Mouse (Mus musculus) brown adipose tissue, adult 24 weeks (tissue): ENCODE results near the gene Dusp3. TPM values are rescaled to one million over a fixed set of nuclear protein-coding genes. Genes with fewer than 3 reads are reported as not detected.

Source experiments
- H3K27ac ChIP-seq: fragments of 200-500 bp; replicated peaks from 2 replicates; pipeline ENCODE4 v1.5.1; 2012; ENCODE audit warnings: low read depth, mild to moderate bottlenecking, low read length
- H3K4me1 ChIP-seq: fragments of 200-500 bp; 2 replicates; pipeline ENCODE4 v1.6.1; 2012; ENCODE audit warnings: low read length, mixed read lengths; ENCODE audit not compliant: control insufficient read depth, insufficient read depth, insufficient read length
- H3K4me3 ChIP-seq: fragments of 200-500 bp; 2 replicates; pipeline ENCODE4 v1.5.1; 2012; ENCODE audit warnings: low read depth, mild to moderate bottlenecking, low read length, moderate library complexity; ENCODE audit not compliant: insufficient read depth
- polyA plus RNA-seq: library from polyadenylated mRNA; stranded (reverse); fragments of >200 nt; gene quantifications from 2 replicates; pipeline ENCODE4 v1.2.4, GENCODE M21; 2012; ENCODE audit not compliant: missing spikeins, insufficient read depth, insufficient read length

Dusp3 gene
- polyA plus RNA-seq, 1 experiment, result 66.5 TPM

DNA sequence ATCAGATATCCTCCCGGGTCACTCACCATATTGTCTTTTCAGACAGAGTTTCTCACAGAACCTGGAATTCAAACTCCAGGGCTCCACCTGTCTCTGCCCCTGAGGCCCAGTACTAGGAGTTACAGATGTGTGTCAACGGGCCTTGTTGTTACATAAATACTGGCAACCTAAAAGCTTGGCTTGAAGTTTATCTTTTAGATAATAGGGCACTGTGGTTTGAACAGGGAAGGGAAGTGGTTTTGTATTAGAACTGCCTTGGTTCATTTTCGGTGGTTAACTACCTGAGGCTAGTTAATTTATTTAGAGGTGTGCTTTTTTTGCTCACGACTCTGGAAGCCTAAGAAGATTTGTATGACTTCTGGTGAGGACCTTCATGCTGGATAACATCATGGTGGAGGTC lies 33.4 kb downstream of the Dusp3 start:
- Histone ChIP-seq H3K27ac (no peak overlapping the region), H3K4me1 (peaks cover 6% of the 10 kb centered on the region; the same call in 1 of the 2 replicates), H3K4me3 (no peak overlapping the region)

DNA sequence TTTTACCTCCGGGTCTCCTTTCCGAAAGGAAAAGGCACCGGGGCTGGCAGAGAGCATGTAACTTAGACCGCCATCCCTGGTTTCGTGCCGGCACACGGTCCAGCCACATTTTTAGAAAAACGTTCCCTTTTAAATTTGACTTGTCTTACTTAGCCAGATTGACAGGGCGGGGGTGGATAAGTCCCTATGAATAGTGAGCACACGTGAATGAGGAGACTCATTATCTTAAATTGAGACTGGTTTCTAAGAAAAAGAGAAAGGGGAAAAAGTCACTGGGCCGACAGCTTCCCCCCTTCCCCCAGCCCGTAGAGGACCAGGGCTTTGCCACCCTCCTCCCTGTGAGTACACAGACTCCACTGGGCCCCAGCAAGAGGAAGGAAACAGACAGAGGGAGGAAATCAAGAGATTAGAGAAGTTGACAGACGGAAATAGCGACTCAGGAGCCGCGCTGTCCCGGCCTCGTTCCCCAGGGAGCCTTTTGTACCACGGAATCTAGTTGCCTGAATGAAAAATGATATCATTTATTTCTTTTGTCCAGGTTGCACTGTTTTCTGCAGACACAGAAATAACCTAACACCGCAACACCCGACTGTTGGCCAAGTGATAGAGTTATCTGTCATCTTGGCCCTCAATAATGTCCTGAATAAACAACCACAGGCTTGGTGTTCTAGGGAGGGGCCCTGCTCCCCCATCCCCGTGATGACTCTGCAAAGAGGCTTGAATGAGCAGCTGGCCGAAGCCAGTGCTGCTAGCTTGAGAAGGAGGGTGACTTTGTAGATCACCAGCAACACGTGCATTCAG lies 34.1 kb downstream of the Dusp3 start:
- no peak overlapping the region for H3K27ac ChIP-seq
- no peak overlapping the region for H3K4me3 ChIP-seq
- peaks cover 6% of the 10 kb centered on the region; the same call in 1 of the 2 replicates for H3K4me1 ChIP-seq

DNA sequence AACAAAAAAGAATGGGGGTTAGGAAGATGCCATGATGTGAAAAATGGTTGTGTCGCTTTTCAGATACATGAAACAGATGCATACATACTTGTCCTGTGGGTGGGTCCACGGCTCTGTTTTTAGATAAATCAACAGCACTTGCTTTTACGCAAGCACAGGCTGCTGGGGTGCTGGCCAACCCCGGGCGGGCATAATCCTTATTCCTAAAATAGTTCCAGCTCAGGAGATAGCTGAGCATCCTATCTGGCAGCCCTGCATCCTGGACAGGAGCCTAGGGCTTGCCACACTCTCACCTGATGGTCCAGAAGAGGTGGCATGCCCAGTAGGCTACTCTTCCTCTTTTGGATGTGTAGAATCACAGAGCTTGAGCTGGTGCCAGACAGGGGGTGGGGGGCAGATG lies 36.8 kb downstream of the Dusp3 start:
- no peak overlapping the region for H3K4me3 ChIP-seq
- H3K4me1 ChIP-seq, result peaks cover 6% of the 10 kb centered on the region; the same call in 1 of the 2 replicates
- no peak overlapping the region for H3K27ac ChIP-seq

DNA sequence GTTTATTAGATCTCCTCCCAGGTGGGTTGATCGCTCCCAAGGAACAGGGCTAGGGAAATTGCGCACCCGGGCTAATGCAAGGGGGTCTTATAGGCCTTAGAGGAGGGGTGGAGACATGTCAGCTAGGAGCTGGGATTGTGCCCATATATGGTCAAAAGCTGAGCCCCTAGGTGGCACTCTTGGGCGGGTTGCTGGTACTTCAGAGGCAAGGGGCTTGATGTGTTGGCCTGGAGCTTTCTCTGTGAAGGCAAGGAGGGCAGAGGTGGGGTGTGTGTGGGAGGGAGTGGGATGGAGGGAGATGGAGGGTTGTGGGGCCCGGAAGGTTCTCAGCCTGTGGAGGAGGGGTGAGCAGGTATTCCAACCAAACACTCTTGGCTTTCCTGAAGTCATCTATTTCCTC lies 40.3 kb downstream of the Dusp3 start:
- no peak overlapping the region for H3K4me3 ChIP-seq
- no peak overlapping the region for H3K27ac ChIP-seq
- no peaks in the 10 kb centered on the region for H3K4me1 ChIP-seq

DNA sequence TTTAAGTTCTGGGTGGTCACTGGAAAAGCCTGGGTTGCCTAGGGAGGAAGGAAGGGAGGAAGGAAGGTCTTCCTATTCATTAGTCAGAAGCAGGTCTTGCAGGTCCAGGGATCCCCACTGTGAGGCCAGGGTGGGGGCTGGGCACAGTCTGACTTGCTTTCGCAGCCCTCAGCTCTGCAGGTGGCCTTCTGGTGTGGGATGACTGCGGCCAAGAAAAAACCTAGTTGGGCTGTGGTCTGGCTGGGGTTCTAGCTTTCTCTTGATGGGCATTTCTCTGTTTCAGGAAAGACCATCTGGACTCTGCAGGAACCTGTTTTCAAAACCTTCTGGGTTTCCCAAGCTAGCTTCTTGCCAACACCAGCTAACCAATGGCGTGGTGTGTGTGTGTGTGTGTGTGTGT lies 43.8 kb downstream of the Dusp3 start:
- Histone ChIP-seq H3K4me1 (no peaks in the 10 kb centered on the region), H3K27ac (no peak overlapping the region), H3K4me3 (no peak overlapping the region)

DNA sequence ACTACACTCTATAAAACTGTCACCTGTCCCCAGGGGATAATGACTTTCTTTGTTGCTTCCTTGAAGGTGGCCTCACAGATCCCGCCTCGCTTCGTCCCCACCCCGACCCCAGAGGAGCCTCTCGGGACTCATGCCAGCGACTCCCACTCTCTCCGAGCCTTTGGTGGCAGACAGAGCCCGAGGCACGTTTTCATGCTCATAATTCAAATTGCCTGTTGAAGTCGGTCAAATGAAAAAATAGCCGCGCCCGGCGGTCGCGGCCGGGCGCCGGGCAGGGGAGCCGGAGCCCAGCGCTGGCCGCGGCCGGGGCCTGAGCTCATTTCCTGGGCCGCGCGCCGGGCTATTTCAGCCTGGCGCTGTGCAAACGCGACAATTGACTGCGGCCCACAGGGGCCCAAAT lies 49.7 kb downstream of the Dusp3 start:
- Histone ChIP-seq H3K27ac (no peak overlapping the region), H3K4me1 (peaks cover 2% of the 10 kb centered on the region; the same call in 1 of the 2 replicates), H3K4me3 (peak overlapping the region; percentile 51)

DNA sequence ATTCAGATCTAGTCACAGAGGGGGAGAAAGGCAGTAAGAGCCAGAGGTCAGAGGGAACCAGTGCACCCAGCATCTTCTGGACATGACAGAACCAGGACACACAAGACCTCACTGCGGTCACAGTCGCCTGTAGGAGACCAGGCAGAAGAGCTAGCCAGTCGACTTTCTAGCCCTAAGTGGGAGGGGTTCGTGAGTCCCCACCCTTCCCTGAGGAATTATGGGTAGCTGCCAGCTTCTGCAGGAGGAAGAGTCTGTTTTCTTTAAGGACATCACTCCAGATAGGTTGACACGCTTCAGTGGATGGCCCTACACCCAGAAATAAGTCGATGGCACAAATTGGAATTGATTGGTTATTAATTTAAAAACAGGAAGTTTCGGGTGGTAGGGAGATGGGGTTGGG lies 50.4 kb downstream of the Dusp3 start:
- Histone ChIP-seq H3K4me1 (peaks cover 2% of the 10 kb centered on the region; the same call in 1 of the 2 replicates), H3K4me3 (no peak overlapping the region), H3K27ac (no peak overlapping the region)

DNA sequence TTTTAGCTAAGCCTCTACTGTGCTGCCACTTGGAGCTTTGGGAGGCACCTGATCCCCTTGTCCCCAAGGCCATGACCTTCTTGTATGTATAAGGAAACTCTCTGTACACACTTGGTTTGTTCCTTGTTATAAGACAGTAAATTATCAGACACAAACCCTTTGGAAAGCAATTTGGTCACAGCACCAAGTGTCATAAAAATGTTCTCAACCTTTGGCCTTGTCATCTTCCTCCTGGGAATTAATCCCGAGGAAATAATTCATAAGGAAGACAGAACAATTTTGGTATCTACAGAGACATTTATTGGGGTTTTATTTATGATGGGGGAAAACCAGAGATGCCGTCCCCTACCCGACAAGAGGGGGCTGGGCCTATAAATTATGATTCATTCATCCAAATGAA lies 51.1 kb downstream of the Dusp3 start:
- Histone ChIP-seq H3K4me3 (no peak overlapping the region), H3K4me1 (peaks cover 2% of the 10 kb centered on the region; the same call in 1 of the 2 replicates), H3K27ac (no peak overlapping the region)

DNA sequence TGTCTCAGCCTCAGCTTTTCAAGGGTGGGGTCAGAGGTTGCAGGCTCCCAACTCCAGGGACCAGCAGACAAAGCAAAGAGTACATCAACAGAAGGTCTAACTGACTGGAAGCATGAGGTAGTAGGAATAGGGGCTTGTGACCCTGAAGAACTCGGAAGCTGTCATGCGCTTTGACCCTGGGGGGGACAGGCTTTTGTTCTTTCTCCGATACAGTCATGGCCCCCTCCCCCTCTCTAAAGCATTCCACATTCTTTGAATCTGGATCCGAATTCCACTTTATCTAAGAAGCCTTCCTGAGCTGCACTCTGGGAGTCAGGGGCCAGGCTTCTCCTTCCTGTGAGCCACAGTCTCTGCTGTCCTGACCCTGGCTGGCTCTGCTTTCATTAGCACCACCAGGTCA lies 54.8 kb downstream of the Dusp3 start:
- Histone ChIP-seq H3K4me3 (no peak overlapping the region), H3K4me1 (peaks cover 4% of the 10 kb centered on the region; the same call in 1 of the 2 replicates), H3K27ac (no peak overlapping the region)

DNA sequence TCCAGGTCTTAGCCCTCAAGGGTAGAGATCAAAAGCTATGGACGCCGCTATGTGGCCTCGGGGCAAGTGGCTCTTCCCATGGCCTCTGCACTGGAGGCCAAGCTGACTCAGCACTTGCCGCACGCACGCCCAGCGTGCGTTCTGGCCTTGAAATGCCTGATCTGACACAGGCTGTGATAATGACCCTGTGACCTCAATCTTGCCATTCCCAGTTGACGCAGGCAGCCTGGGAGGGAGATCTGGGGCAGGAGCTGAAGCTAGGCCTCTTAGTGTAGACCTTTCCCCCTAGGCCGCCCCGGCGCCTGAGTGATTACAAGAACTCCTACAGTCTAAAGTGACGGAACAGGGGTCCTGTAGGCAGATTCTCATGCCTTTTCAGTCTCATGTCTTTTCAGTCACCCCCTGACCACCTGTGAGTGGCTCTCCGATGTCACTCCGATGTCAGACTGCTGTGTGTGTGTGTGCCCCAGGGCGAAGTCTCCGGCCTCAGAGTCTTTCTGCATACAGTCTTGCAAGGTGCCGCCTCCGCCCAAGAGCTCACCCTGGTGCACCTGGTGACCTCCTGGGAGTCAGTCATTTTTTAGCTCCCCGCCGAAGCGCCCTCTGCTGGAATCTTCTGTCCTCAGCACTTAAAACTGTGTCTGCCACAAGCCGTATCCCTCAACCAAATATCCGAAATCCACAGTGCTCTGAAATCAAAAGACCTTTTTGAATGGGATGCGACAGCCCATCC lies 58.6 kb downstream of the Dusp3 start:
- Histone ChIP-seq H3K4me1 (0 out of 2 replicates have a peak, but pooled peaks cover 4% of the 10 kb centered on the region), H3K27ac (no peak overlapping the region)

DNA sequence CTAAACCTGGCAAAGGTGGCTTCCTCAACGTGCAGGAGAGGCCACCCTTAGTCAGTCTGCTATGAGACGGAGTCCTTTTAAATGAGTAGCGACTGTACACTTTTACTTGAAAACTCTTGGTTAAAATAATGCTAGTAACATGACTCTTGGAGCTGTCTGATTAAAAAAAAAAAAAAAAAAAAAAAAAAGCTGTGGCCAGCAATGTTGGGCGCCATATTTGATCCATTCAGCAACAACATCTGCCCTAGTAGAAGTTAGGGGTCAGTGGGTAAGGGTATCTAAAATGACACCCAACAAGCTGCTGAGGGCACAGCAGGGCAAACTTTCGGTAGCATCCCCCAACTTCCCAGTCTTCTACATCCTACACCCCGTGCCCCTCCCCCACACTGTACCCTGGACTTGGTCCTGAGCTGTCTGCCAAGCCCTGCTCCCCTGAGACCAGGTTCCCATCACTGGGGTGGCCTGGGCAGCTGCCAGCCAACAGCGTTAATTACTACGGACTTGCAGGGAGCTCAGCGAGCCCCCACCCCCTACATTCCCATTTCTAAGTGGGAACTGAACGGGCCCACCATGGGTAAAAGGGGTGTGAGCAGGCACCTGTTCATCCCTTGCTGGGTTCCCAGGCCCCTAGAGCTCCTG lies 59.7 kb downstream of the Dusp3 start:
- no peak overlapping the region for H3K4me3 ChIP-seq
- 0 out of 2 replicates have a peak, but pooled peaks cover 4% of the 10 kb centered on the region for H3K4me1 ChIP-seq
- no peak overlapping the region for H3K27ac ChIP-seq

More for the DNA sequence above, 58.6 kb downstream of the Dusp3 start:
- H3K4me3 ChIP-seq, result no peak overlapping the region

DNA sequence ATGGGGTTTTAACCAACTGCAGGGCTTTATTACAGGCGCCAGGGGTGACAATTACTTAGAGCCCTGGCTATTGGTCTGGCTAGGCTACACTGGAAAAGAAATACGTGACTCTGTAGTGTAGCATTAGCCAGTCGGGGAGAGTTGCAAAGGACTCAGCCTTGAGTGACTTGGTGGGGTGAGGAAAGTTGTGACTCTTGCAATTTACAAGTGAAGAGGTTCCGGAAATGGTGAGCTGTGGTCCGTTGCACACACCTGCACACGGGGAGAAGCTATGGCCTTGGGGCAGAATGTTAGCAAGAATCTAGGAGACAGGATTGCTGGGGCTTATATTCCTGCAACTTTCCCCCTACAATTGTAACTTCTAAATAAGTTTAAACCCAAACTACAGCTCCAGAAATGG lies 61.2 kb downstream of the Dusp3 start:
- no peak overlapping the region for H3K4me3 ChIP-seq
- no peak overlapping the region for H3K27ac ChIP-seq
- 0 out of 2 replicates have a peak, but pooled peaks cover 4% of the 10 kb centered on the region for H3K4me1 ChIP-seq

DNA sequence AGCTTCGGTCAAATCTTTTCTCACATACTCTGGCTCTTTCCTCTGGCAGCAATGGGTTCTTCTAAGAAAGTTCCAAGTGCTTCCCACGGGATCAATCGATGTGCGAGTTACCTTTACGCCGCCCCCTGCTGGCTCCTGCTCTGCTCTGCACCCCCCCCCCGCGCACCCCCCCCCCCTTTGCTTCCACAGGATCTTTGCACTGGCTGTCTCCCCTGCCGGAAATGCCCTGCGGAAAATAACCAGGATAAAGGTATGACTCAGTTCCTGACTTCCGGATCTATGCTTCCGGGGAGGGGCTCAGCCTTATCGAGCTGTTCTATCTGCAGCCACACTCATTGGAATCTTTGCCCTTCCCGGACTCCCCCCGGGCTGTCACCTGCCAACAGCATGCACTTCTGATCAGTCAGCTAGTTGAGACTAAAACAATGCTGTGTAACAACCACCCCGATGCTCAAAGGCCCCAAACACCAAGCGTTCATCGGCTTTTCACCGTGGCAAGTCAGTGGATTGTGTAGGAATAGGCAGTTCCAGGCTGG lies 62.3 kb downstream of the Dusp3 start:
- H3K27ac ChIP-seq, result no peak overlapping the region
- H3K4me3 ChIP-seq, result no peak overlapping the region
- H3K4me1 ChIP-seq, result 0 out of 2 replicates have a peak, but pooled peaks cover 4% of the 10 kb centered on the region

DNA sequence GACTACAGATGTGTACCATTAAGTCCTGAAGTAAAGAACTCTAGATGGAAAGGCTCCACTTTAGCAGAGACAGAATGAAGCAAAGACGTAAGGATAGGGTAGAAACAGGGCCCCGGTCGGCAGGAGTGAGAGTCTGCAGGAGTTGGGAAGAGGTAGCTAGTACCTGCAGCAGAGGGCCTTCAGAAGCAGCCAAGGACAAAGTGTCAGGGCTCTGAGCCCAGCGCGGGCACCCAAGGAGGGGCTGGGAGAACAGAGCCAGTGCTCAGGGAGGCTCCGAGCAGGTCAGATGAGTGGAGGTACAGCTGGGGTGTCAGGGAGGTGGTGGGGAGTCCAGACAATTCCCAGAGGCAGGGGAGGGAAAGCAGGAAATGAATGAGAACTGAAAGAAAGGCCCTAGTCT lies 62.8 kb downstream of the Dusp3 start:
- H3K4me3 ChIP-seq, result no peak overlapping the region
- H3K4me1 ChIP-seq, result 0 out of 2 replicates have a peak, but pooled peaks cover 4% of the 10 kb centered on the region
- no peak overlapping the region for H3K27ac ChIP-seq

DNA sequence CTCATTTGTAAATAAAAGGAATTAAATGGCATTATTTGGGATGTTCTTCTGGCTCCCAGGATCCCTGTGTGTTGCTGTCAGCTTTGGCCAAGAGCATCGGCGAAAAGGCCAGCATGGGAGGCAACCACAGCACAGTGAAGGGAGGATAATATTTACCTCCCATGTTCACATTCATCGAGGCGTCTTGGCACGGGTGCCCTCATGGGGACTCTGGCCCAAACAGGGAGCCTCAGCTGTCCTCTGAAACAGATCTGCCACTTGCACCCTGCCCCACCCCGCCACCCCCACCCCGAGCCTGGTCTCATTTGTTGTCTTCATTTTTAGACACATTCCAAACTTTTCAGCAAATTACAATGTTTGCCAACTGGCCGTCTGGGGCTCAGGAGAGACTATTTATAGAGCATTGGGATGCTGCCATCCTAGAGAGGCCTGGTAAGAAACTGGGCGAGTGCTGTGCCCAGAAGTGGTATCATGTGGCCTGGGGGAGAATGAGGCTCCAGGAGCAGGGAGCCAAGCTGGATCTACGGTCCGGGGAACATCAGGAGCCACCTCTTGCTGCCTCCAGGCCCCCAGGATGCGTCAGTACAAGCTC lies 65.4 kb downstream of the Dusp3 start:
- no peak overlapping the region for H3K4me3 ChIP-seq
- no peaks in the 10 kb centered on the region for H3K4me1 ChIP-seq
- H3K27ac ChIP-seq, result no peak overlapping the region
